Mouse (Mus musculus) CD4-positive naive resting alpha-beta T cell, adult 76 days (primary cell): Measurements from ENCODE around the gene Tmem38a. TPM values are rescaled to one million over a fixed set of nuclear protein-coding genes. Genes with fewer than 3 reads are reported as not detected.

ENCODE experiments used
- total RNA-seq: library from RNA; stranded (reverse); gene quantifications from one replicate; pipeline ENCODE4 v1.2.4, GENCODE M21; 2023

The Tmem38a gene
- 2.2 TPM for total RNA-seq

DNA sequence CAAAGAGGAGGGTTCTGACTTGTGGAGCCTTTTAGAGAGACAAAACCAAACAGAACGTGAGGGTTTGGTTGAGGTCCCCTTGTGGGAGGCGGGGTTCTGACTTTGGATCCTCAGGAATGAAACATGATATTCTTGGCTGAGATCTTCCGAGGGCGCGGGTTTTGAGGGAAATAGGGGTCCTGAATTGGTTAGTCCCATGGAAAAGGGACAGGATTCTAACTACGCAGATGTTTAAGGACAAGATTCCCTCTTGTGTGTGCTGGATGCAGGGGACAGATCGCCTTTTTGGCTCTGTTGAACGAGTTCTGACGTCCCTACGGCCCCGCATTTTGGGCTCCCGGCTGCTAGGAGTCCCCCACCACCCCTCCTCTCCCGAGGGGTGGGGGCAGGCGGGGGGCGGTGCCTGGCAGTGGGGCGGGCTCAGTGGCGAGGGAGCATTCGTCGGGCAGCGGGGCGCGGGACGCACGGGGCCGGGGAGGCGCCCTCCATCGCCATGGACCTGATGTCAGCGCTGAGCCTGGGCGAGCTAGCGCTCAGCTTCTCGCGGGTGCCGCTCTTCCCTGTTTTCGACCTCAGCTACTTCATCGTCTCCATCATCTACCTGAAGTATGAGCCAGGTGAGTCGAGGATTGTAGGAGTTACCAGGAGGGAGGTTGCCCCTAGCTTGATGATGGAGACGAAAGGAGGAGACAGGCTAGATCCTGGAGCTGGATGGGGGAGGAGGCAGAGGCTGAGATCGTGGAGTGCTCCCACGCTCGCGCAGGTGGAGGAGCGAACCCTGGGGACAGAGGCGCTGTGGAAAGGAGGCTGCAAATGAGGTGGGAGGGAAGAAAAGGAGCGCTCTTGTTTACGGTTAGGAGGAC, at the start of gene Tmem38a:
Gene Tmem38a (plus strand): TSS at position 445 of the 863 bp plus-strand sequence.

DNA sequence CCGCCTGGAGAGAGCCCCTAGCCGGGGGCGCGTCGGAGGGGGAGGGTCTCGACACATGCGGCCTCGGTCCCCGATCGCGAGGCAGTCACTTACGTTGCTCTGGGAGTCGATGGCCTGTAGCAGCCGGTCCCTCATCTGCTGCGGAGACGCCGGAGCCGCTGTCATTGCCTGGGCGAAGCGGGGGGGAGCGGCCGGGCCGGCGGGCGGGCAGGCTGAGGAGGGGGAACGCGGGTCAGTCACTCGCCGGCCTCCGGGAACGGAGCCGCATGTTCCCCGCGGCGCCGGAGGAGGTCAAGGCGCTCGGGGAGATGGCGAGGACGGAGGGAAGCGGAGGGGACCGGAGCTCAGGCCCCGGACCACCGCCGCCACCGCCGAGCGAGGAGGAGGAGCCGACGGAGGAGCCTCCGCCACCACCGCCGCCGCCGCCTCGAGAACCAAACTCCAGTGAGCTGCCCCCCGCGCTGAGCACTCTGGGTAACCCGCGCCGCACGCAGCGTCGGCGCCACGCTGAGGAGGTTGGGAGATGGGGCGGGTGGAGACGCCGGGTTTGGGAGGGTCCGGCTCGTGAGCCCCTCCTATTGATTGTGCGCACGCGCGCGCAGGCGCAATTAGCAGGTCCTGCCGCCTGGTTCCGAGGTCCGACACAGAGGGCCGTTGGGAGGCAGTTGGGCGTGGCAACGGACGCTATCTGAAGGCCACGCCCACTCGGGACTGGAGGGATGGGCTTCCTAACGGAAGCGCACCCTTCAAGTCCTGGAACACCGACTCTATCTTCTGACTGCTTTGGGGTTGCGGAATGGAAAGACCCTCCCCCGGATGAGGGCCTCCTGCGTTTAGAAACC, 23.8 kb upstream of the Tmem38a start, which contains the start of gene Med26:
Gene Med26 (minus strand): TSS at position 469 of the 842 bp plus-strand sequence.

DNA sequence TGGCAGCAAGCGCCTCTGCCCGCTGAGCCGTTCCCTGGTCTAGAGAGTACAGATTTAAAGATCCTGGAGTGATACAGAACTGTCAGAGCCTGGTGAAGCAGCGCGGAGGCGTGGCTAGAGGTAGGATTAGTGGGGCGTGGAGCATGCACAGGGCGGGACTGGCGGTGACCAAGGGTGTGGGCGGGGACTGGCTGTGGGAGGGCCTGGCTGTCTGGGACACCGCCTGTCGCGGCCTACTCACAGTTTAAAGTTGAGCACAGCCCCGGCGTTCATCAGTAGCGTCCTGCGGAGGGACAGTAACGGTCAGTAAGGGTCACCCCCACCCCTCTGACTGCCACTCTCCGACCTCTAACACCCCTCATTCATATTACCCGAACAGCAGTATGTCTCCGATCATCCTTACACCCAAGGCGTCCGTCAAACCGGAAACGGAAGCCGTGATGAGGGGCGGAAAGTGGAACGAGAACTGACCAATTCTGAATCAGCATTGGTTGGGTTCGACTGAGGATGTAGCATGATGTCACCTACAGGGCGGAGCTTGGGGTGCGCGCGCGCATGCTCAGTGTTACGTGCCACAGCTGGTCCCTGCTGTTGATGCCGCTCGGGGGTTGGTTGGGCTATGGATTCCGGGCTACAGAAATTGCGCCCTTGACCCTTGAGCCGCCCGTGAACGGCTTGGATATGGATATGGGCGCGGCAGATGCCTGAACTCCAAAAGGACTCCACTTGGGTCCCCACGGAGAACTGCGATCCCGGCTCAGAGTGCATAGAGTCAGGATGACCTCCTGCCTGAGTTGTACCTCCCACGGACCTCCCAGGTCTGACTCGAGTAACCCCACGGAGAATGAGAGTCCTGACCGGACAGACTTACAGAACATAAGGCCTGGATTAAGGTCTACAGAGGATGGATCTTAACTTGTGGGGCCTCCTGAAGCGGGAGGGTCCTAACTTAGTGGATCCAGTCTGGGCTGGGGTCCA, 933 bp upstream of the Tmem38a start, which contains the start of gene Smim7:
Gene Smim7 (minus strand): TSS at position 456 of the 978 bp plus-strand sequence.

Other genes starting within 250 kb of the Tmem38a start
- gene Eps15l1, start 150.6 kb upstream of the Tmem38a start, total RNA-seq, result 100 TPM
- not detected for gene Calr3, start 128.2 kb upstream of the Tmem38a start, total RNA-seq
- 3.5 TPM for gene 1700030K09Rik, start 128.2 kb upstream of the Tmem38a start, total RNA-seq
- 90.7 TPM for gene Cherp, start 96.8 kb upstream of the Tmem38a start, total RNA-seq
- gene Slc35e1, start 79.4 kb upstream of the Tmem38a start, total RNA-seq, result 61.8 TPM
- gene Med26, start 23.8 kb upstream of the Tmem38a start, total RNA-seq, result 19.0 TPM
- 131 TPM for gene Smim7, start 967 bp upstream of the Tmem38a start, total RNA-seq
- gene Nwd1, start 74.7 kb downstream of the Tmem38a start, total RNA-seq, result not detected
- gene Sin3b, start 151.2 kb downstream of the Tmem38a start, total RNA-seq, result 120 TPM
- 3.8 TPM for gene F2rl3, start 189.8 kb downstream of the Tmem38a start, total RNA-seq